Mouse (Mus musculus) liver (tissue): Measurements from ENCODE around the gene Fsd1.
"Not testable (repeated sequence)": the region's sequence is repeated elsewhere in the genome, so short reads cannot be mapped to it uniquely, and the experiment has no call there.

ENCODE experiments used
- DNase-seq: peaks from one replicate; pipeline ENCODE4 v3.0.0-alpha.2; 2020; ENCODE audit warnings: mixed read lengths

Fsd1 gene

GRCm38 (mm10) chr17:55986030-55986961, at the start of gene Fsd1:
Gene Fsd1 (plus strand): TSS chr17:55986509.
- DNase-seq = peak; percentile 50

DNA sequence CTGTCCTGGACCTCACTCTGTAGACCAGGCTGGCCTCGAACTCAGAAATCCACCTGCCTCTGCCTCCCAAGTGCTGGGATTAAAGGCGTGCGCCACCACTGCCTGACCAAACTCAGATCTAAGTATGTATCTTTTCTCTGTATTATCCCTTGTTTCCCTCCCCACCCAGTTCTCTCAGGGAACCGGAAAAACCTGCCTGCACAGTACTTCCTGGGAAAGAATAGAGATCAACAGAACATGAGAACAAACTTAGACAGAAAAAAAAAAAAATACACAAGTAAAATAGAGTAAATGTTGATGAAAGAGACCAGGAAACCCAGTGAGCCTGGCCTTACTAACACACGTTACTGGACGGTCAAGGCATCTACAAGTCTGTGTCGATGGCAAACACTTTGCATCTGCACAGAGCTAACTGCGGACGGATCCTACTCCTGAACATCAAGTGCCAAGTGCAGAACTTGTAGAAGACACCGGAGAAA, 41.9 kb upstream of the Fsd1 start:
- not testable (repeated sequence) for DNase-seq

DNA sequence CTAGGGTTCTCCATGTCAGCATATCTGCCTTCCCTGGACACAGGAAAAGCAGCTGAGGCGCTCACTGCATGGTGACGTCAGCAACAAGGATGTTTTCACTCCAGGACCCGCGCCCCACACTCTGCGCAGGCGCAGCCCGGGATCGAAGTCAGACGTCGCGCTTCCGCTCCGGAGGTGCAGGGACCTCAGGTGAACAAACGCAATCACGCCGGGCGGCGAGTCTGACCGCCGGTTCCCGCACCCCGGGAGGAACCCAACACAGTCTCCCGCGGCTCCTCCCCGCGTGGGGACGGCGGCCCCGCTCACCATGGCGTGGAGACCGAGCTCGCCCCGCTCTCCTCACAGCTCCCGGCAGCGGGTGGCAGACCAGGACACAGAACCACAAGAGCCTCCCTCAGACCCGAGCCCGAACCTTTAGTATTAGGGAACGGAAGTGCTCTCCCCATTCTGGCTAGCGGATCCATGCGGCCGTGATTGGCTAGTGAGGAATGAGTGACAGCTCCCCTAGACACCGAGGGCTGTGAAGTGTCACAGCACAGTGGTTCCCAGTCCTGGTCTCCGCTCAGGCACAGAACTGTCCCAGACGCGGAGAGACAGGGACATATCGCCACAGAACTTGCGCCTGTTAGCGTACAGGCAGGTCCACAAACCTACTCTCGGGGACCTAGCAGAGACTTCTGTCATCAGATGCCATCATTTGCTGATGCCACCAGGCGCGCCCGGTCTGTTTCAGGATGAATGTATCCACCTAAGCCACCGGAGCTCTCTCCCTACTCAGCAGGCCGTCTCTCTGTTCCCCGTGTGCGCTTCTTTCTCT, 41.2 kb upstream of the Fsd1 start:
- peak; percentile 82 for DNase-seq

DNA sequence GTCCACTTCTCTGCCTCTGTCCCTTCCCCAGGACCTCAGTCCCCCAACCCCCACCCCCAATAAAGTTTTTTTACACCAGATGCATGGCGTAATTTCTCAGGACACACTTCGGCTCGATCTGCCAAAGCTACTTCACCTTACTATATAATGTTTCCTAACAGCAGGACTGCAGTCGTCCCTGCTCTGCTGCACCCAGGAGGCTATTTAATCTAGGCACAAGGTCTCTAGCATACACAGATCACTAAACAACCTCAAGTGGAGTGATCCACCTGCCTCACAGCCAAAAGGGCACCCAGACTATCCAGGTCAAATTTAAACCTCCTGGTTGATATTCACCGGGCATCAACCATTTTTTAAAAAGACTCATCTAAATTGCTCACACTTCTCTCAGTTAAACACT, 40.6 kb upstream of the Fsd1 start:
- DNase-seq = no peak

- DNase-seq = no peak
These were observed 37.7 kb upstream of the Fsd1 start for GRCm38 (mm10) chr17:55948647-55949046.

- no peak for DNase-seq
These were observed 36.9 kb upstream of the Fsd1 start, which contains the start of gene Zfp119b for GRCm38 (mm10) chr17:55949400-55949799. Gene Zfp119b (minus strand): TSS chr17:55949500.

GRCm38 (mm10) chr17:55950601-55951000, 35.7 kb upstream of the Fsd1 start:
- DNase-seq = no peak

GRCm38 (mm10) chr17:55952041-55952440, 34.3 kb upstream of the Fsd1 start:
- no peak for DNase-seq

- no peak for DNase-seq
These were observed 33.8 kb upstream of the Fsd1 start, which contains the start of gene Ebi3 for GRCm38 (mm10) chr17:55952447-55953027. Gene Ebi3 (plus strand): TSS chr17:55952640.

- no peak for DNase-seq
These were observed 32.6 kb upstream of the Fsd1 start for GRCm38 (mm10) chr17:55953751-55954150.

- no peak for DNase-seq
These were observed 32.1 kb upstream of the Fsd1 start for GRCm38 (mm10) chr17:55954229-55954628.

DNA sequence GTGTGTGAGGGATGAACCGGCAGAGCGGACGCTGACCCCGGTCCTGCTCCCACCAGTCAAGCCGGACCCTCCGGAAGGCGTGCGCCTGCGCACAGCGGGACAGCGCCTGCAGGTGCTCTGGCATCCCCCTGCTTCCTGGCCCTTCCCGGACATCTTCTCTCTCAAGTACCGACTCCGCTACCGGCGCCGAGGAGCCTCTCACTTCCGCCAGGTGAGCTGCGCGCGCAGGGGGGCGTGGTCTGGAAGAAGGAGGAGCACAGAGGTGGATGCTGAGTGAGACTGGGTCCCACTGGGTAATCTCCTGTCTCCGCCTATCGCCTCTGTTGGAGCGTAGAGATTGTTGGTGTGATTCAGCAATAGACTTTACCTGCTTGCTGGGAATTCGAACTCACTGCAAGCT, 30.2 kb upstream of the Fsd1 start:
- DNase-seq = peak; percentile 90

GRCm38 (mm10) chr17:55956591-55956990, 29.7 kb upstream of the Fsd1 start:
- DNase-seq = no peak

DNA sequence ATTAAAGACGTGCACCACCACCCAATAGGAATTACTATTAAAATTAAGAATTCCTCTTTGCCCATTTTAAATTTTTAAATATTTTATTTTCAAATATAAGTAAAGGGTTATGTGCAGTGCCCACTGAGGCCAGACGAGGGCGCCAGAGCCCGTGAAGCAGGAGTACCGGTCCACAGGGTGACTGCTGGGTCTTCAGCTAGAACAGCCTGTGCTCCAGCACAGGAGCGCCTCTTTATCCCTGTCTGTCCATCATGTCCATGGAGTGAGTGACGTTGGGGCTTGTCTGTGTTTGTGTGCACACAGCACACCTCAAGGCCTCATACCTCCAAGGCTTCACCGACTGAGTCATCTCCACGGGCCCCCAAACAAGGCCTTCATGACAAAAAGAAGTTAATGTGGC, 29.1 kb upstream of the Fsd1 start:
- peak; percentile 86 for DNase-seq

DNA sequence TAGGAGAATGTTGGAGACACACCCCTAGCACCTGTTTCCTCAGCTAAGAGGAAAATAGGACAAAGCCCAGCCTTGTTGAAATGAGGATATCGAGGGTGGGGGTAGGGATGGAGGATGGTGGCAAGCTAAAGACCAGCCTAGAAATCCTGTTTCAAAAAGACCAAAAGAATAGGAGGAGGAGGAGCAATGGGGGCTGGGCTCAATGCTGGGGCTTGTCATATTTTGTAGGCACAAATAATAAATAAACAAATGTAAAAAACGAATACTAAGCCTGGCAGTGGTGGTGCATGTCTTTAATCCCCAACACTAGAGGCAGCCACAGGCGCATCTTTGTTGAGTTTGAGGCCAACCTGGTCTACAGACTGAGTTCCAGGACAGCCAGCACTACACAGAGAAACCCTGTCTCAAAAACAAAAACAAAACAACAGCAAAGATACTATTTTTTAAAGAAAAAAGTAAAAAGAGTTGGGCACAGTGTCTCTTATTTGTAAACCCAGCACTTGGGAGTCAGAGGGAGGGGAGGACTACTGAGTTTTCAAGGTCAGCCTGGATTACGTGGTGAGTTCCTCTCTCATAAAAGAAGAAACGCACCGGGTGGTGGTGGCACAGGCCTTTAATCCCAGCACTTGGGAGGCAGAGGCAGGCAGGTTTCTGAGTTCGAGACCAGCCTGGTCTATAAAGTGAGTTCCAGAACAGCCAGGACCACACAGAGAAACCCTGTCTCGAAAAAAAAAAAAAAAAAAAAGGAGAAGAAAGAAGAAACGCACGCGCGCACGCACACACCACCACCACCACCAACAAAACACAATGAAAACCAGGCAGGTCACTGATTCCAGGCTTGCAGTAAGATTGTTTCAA, 28.4 kb upstream of the Fsd1 start:
- DNase-seq = no peak

DNA sequence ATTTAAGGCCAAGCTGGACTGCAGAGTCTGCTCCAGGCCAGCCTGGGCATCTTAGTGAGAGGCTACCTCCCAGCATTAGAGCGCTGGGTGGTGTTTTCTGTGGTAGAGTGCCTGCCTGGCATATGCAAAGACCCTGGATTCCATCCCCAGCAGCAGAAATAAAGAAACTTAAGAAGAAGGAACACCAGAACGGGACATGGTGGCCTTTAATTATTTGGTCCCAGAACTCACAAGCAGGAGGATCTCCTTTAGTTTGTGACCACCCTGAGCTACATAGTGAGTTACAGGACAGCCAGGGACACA, 27.8 kb upstream of the Fsd1 start:
- DNase-seq = no peak

DNA sequence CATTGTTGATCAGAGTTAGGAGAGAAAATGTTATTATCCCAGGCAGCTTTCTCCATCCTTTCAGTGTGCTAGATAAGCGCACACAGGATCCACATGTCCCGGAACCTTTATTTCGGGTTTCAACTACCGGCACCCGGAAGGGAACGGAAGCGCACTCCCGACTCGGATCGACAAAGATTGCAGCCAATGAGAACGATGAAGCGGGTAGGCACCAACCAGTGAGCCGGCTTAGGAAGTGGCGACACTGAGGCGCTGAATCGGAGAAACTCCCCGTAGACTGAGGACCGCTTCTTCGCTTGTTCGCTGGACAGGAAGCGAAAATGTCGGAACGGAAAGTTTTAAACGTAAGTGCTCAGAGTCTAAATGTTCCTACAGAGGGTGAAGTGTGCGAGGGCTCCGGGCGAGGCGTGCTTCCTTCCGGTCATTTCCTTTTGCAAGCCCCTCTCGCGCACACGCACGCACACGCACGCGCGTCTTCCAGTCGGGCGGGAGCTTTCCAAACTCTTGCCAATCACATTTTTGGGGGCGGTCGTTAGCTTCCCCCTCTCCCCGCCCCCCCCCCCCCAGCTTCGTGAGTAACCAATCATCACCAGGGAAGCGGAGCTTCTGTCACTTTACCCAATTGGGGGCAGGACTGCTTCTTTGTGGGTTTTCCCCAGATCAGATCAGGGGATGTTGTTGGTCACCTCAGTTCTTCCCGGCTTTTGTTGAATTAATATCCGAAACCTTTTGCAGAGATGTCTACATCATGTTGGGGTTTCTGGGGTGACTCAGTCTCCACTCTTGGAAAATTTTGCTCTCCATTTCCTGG, 27.2 kb upstream of the Fsd1 start, which contains the start of gene Yju2:
TSS of gene Yju2 (plus strand) at position 182 of the 811 bp plus-strand sequence.
- DNase-seq = peak; percentile 92

GRCm38 (mm10) chr17:55959946-55960740, 26.2 kb upstream of the Fsd1 start:
- DNase-seq = no peak

- no peak for DNase-seq
These were observed 25.5 kb upstream of the Fsd1 start for GRCm38 (mm10) chr17:55960791-55961190.

DNA sequence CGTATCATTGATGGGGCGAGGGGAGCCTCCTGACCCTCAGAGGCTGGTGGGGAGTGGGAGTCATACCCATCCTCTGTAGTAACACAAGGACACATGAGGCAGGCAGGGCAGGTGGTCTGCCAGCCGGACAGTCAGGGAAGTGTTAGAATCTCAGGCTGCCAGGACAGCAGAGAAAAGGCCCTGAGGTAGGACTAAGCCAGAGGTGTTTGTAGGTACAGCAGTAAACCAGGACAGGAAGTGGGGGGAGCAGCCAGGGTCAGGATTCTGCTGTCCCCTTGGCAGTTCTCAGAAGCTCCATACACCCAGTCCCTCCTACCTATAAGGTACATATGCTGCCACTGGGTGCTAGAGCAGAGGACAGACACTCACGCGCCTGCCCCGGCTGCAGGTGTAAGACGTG, 24.7 kb upstream of the Fsd1 start:
- no peak for DNase-seq
